Mouse (Mus musculus): Measurements from ENCODE around the gene Atxn7l3.

DNA sequence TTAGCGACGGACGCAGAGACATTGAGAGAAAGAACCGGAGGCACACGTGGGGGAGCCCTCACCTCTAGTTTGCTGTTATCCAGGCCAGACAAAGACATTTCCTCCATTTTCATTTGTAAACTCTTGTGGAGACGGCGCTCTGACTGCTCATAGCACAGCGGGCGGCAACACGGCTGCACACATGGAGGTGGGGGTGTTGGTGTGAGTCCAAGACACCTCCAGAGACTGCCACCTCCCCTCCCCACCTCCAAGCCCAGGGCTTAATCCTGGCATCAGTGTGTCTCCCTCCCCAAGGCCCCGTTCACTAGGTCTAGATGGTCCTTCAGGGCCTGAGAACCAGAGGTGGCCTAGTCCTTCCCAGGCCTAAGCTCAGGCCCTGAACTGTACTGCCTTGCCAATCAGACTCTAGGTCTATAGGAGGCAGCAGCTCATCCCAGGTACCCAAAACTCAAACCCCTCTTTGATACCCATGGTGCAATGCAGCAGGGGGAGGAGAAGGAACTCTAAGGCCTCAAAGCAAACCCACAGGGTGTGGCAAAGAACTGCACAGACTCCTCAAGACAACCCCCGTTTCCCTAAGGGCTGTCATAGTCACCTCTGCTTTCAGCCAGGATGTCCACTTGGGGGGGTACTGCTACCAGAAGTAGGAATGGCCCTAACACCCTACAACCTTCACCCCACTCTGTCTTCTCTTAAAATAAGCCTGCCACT, 1.4 kb downstream of the Atxn7l3 start:
- TF ChIP-seq CTCF (IDR thresholded peaks at IDR 0.05): peak; percentile 24; the same call in 1 of the 2 replicates
- TF ChIP-seq EP300 (IDR thresholded peaks at IDR 0.05): no peak
